Mouse (Mus musculus) brain, adult 2 months (tissue): ENCODE results near the gene Atp6v0b.

Experiments
- DNase-seq: peaks from one replicate; pipeline ENCODE4 v3.0.0; 2011; ENCODE audit warnings: low read depth, low spot score

Atp6v0b gene

GRCm38 (mm10) chr4:117908834-117909453, 21.8 kb upstream of the Atp6v0b start:
- DNase-seq = peak; percentile 87

DNA sequence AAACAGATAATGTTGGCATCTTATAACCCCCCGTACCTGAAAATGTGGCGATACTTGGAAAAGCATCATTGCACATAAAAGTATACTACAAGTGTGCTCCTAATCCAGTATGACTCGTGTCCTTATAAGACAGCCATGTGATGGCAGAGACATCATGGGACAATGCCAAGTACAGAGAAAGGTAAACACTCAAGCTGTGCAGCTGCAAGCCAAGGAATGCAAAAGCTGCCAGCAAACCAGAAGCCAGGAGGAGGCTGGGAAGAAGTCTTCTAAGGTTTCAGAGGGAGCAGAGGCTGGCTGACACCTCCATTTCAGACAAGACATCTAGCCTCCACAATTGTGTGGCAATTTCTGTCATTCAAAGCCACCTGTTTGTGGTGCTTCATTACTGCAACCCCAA, 19.1 kb upstream of the Atp6v0b start:
- DNase-seq = peak; percentile 83

DNA sequence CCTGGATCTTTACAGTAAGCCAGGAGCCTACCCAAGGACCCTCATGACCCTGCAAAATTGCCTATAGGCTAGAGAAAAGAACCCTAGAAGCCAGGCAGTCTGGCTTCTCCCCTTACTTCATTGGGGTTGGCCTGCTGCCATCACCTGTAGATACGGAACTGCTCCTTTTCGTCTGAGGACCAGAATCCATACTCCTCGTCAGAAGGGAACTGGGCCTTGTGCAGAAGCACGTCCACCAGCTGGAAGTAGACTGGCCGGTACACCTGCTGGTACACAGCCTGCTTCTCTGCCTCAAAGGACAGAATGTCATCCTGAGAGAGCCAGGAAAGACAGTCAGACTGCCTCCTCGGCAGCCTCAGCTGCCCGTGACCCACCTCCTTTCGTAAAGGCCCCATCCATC, 17.6 kb upstream of the Atp6v0b start:
- peak; percentile 55 for DNase-seq

DNA sequence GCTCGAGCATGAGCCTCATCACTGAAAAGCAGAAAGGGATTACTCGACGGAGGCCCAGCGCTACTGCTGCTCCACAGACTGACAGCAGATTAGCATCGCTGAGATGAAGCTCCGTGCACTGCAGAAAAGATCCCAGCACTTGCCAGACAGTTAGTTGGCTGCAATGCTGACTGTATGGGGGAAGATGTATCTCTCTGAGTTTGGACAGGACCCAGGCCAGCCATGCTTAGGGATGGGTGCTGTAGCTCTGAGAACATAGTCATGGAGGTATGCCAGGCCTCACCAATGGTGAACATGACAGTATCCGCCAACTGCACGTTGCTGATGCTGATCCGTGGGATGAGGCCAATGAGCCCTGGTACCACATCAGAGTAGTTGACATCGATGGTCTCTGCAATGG, 17.0 kb upstream of the Atp6v0b start:
- DNase-seq = peak; percentile 82

GRCm38 (mm10) chr4:117898111-117898510, 11.0 kb upstream of the Atp6v0b start:
- DNase-seq = no peak

DNA sequence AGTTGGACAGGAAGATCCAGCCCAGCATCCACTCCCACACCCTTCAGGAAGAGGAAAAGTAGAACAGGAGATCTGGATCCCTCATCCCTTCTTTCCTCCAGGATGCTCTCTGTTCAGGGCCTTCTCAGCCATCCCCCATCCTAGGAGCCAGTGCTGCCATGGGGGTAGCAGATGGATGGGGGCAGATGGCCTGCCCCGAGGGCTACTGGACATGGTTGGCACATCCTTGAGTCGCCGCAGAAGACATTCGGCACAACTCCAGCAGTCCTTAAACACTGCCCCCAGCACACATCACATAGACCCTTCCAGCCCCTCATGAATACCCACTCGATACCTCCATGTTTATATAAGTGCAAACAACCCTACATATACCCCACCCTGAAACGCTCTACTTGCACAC, 8.9 kb upstream of the Atp6v0b start:
- DNase-seq = peak; percentile 85

GRCm38 (mm10) chr4:117895339-117895738, 8.2 kb upstream of the Atp6v0b start:
- DNase-seq = no peak

- DNase-seq = peak; percentile 61
Observed at GRCm38 (mm10) chr4:117894601-117895000, 7.5 kb upstream of the Atp6v0b start.

GRCm38 (mm10) chr4:117893376-117893775, 6.2 kb upstream of the Atp6v0b start:
- DNase-seq = no peak

DNA sequence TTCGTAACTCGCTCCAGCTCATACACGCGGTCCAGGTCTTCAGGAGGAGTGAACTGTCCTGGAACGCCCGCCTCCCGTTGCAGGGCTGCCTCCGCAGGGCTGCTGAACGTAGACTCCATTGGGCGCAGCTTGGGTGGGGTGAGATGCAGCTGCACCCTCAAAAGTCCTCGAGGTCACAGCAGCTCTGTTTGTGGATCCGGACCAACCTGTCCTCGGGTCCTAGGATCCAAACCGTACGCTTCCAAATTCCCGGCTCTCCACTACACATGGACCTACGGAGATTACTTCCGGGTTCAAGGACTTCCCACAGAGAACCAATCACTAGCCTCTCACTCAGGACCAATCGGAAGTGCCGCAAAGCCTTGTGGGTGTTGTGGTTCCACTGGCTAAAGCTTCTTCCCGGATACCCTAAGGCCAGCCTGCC, 4.6 kb upstream of the Atp6v0b start, which contains the start of gene Dph2:
Gene Dph2, minus strand, starts transcription at position 295 of the 424 bp plus-strand sequence.
- DNase-seq = peak; percentile 98

GRCm38 (mm10) chr4:117890750-117891149, 3.6 kb upstream of the Atp6v0b start:
- DNase-seq = no peak

DNA sequence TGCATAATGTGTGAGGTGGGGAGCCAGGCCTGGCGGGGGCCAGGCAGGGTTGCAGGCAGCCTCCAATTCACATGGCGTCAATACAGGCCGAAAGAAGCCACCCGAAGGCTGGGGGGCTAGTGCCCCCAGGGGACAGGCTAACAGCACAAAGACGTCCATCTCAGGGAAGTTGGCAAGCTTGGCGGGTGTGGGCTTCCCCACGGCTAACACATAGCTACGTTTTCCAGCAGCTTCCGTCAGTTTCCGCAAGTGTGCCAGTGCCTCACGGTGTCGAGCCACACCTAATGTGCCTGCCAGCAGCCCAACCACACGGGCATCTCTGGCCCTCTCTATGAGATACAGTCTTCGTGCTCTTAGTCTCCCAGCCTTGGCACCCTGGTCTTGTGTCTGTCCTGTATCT, 2.9 kb upstream of the Atp6v0b start:
- DNase-seq = no peak

DNA sequence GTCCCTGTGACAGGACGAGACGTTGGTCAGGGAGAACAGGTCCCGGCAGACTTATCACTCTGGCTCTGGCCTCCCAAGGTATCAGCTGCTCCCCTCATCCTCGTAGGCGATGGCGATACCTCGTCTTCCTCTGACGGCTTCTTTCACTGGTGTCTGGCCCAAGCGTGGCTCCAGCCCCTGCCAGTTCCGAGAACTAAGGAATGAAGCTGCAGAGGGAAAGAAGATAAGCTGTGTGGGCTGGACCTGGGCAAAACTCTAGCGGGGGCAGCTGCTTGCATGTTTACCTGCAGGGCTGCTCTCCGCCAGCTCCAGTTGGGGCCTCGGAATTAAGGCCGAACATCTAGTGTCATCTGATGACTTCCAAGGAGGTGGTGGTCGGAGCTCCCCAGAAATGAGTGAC, 2.3 kb upstream of the Atp6v0b start:
- no peak for DNase-seq

DNA sequence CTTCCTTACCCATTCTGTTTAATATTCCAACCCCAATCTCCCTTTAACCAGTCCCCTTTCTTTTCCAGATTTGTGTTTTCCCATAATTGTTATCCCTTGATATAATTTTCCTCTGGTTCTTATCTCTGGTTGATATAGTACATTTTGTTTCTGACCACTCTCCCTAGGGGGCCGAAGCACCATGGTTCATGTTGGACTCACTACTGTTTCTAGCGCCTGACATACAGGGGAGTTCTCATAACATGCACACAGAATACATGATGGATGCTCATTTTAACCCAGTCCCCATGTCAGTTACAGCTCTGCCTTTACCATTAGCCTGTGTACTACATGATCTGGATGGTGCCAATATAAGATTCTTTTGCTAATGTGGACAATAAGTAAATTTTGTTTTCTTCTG, 787 bp upstream of the Atp6v0b start:
- no peak for DNase-seq

GRCm38 (mm10) chr4:117886644-117887043, 489 bp downstream of the Atp6v0b start:
- no peak for DNase-seq

DNA sequence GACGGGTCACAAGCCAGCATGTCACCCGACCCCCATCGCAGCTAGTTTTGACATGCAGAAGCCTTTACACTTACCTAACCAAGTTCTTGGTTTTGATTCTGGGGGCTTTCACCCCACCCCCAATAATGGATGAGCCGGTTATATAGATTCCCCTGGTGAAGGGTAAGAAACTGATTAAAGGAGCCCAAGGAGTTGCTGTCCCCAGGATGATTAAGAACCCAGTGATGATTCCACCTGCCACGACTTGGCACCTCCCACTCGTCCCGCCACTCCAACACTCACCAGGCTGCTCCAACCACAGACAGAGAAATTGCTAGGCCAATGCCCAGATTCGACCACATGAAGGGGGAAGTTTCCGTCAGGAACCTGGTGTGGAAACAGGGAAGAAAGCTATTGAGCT, 1.1 kb downstream of the Atp6v0b start:
- no peak for DNase-seq

- no peak for DNase-seq
Observed at GRCm38 (mm10) chr4:117885093-117885492, 2.0 kb downstream of the Atp6v0b start.

GRCm38 (mm10) chr4:117884146-117884545, 3.0 kb downstream of the Atp6v0b start:
- no peak for DNase-seq

GRCm38 (mm10) chr4:117882701-117883691, 4.1 kb downstream of the Atp6v0b start, which contains the start of gene B4galt2:
B4galt2 (minus strand) TSS chr4:117883487.
- DNase-seq = peak; percentile 74

- peak; percentile 51 for DNase-seq
Observed at GRCm38 (mm10) chr4:117878703-117879102, 8.4 kb downstream of the Atp6v0b start.

GRCm38 (mm10) chr4:117878301-117878700, 8.8 kb downstream of the Atp6v0b start:
- no peak for DNase-seq

DNA sequence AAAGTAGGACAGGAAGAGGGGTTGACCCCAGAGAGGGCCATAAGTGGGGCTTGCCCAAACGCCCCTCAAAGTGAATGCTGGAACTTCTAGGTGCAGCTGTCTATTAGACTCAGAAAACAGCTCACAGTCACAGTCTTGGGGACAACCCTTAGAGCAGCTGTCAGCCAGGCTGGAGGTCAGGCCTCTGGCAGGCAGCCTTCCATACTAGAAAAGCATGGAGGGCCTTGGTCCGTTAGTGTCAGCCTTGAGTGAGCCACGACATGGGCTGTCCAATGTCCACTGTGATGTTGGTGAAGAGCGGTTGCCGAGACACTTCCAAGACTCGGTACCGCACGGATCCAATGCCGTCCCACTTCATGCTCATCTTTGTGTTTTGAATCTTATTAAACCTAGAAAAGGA, 13.5 kb downstream of the Atp6v0b start:
- DNase-seq = no peak

DNA sequence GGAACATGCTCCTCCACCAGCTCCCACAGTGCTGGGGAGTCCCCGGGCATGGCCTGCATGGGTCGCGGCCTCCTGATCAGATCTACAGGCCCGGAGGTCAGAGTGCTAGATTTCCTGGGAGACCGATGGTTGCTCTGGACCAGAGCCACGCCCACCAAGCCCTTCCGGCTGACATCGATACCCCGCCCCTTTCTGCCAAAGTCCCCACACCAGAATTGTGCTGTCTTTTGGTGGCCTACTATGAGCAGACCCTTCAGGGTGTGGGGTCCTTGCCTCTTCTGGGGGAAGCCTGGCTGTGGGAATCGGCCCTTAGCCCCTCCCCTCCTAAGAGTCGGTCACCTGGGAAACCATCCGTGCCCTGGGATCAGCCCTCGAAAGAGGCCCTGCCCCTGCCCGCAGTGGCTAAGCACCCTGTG, 14.7 kb downstream of the Atp6v0b start, which contains the start of gene Ccdc24:
Gene Ccdc24, minus strand, starts transcription at position 87 of the 416 bp plus-strand sequence.
- DNase-seq = no peak
